Comparison of ENCODE assay signal across 8 mouse cellular contexts in genomic region chr13:113266495-113266951, GRCm38 (mm10). TPM values are rescaled to one million over a fixed set of nuclear protein-coding genes. Genes with fewer than 3 reads are reported as not detected.
A peak's percentile ranks its signal among the peaks of the same experiment; 100 is the strongest.
DNase-seq lines count a peak whose midpoint lies in the region; ATAC-seq lines count a peak whose summit lies in the region.

No protein-coding gene starts in this region.

- H3K27me3 ChIP-seq in hindbrain, embryonic 13.5 days = no peaks in the 10 kb centered on the region

- H3K4me2 ChIP-seq in hindbrain, embryonic 13.5 days = peak overlapping the region; percentile 21; the same call in 1 of the 2 replicates

- 34% methylated on average over 9 of the region's 9 CpGs for WGBS in hindbrain, embryonic 13.5 days

- peak; percentile 41 for DNase-seq in T-cell, adult 2 months (ENCODE audit: low spot score)
- DNase-seq in cerebellum, adult 9-11 months = peak; percentile 39
- DNase-seq in frontal cortex, postnatal 14 days (ENCODE audit: low spot score in 2 of 2) = peak; percentile 31 to 76
- peak; percentile 72 to 76 for DNase-seq in layer of hippocampus, postnatal 14 days (ENCODE audit: low spot score in 2 of 2)
- DNase-seq in lung, postnatal 4 days = peak; percentile 30 to 81
- DNase-seq in right cerebral cortex, adult 2 months (ENCODE audit: low spot score in 2 of 2) = peak; percentile 81 to 85
- peak; percentile 30 to 82 for DNase-seq in urinary bladder, postnatal 4 days (ENCODE audit: low spot score in 2 of 2)

- no peak overlapping the region for H3K27ac ChIP-seq in hindbrain, embryonic 13.5 days

- H3K9ac ChIP-seq in hindbrain, embryonic 13.5 days = no peak overlapping the region

- no peak overlapping the region for H3K4me3 ChIP-seq in hindbrain, embryonic 13.5 days

- no peaks in the 10 kb centered on the region for H3K4me1 ChIP-seq in hindbrain, embryonic 13.5 days (replicated peaks)

- ATAC-seq in hindbrain, embryonic 13.5 days (ENCODE audit: low FRiP score) = peak; percentile 57

- H3K36me3 ChIP-seq in hindbrain, embryonic 13.5 days = no peaks in the 10 kb centered on the region

- H3K9me3 ChIP-seq in hindbrain, embryonic 13.5 days = no peaks in the 10 kb centered on the region

RNA-seq across cellular contexts. Expression of gene BC067074, which starts 26.4 kb away (rescaled TPM):
- 0.92 and 0.96 TPM in 2 replicates for polyA plus RNA-seq in hindbrain, embryonic 13.5 days (2015; fragmentation: Nextera tagmentation; extraction: Ambion mirVana)
- total RNA-seq in layer of hippocampus, postnatal 14 days (2021) = 1 to 10 TPM; 1.2 to 2.4 TPM

RNA-seq across cellular contexts. Expression of gene Gzmk, which starts 40.8 kb away (rescaled TPM):
- polyA plus RNA-seq in hindbrain, embryonic 13.5 days (2015; fragmentation: Nextera tagmentation; extraction: Ambion mirVana) = not detected in 2 replicates
- not detected for total RNA-seq in layer of hippocampus, postnatal 14 days (2021)

RNA-seq across cellular contexts. Expression of gene Esm1, which starts 57.1 kb away (rescaled TPM):
- 1.5 and 1.8 TPM in 2 replicates for polyA plus RNA-seq in hindbrain, embryonic 13.5 days (2015; fragmentation: Nextera tagmentation; extraction: Ambion mirVana)
- total RNA-seq in layer of hippocampus, postnatal 14 days (2021) = under 1 TPM; 0.24 to 0.46 TPM
